Mouse (Mus musculus) adrenal gland, postnatal 36 days (tissue): ENCODE results near the gene Stag1. TPM values are rescaled to one million over a fixed set of nuclear protein-coding genes. Genes with fewer than 3 reads are reported as not detected.
A peak's percentile ranks its signal among the peaks of the same experiment; 100 is the strongest.

Experiments
- DNase-seq, 2 experiments: peaks; one replicate each; pipeline ENCODE4 v3.0.0; 2021; ENCODE audit warnings: mixed read lengths in 1 of 2
- long read RNA-seq, 2 experiments: library from polyadenylated mRNA; stranded (forward); transcript quantifications; one replicate each; pipeline ENCODE4 v2.0.0; 2021; ENCODE audit warnings: borderline sequencing depth in 2 of 2
- total RNA-seq, 2 experiments: library from RNA; stranded (reverse); gene quantifications; 2 replicates each; pipeline ENCODE4 v1.2.3; 2021

Stag1 gene
- 10 to 100 TPM; 36.0 to 43.8 TPM for total RNA-seq
- long read RNA-seq, experiment 1, partial matches to known transcripts: 1 of 8 reads
- long read RNA-seq, experiment 1, other reads (novel, unspliced or antisense): 5 of 8 reads
- long read RNA-seq, experiment 2, partial matches to known transcripts: 2 of 6 reads
- long read RNA-seq, experiment 2, other reads (novel, unspliced or antisense): 3 of 6 reads

DNA sequence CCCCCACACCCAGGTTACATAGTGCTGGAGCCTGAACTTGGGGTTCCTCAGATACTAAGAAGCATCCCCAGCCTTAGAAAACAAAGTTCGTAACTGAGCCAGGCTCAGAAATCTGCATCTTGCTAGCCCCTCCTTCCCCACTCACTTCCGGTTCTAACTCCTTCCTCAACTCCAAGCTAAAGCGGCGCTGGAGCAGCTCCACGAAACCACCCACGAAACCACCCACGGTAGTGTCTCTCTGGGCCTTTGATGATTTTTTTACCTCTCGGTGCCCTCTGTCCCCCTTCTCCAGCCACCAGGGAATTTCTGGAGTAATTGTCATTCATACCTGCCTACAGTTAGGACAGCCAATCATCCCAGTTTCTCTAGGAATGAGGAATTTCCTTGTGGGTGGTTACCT, at the start of gene Stag1:
TSS of gene Stag1 (plus strand) at position 253 of the 400 bp plus-strand sequence.
- no peak for DNase-seq

DNA sequence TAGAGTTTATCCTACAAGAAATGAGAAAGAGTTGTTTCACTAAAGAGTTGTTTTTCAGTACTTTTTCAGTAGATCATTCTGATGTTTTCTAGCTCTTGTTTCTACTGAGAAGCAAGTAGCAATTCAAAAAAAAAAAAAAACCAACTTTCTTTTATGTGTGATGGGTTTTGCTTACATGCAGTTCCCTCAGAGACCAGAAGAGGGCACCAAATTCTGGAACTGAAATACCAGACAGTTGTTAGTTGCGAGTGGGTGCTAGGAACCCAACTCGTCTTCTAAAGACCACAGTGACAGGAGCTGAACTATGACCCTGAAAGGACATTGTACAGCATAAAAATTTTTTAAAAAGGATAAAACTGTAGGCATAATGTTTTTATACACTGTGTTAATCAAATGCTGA, 49.3 kb upstream of the Stag1 start:
- no peak for DNase-seq

DNA sequence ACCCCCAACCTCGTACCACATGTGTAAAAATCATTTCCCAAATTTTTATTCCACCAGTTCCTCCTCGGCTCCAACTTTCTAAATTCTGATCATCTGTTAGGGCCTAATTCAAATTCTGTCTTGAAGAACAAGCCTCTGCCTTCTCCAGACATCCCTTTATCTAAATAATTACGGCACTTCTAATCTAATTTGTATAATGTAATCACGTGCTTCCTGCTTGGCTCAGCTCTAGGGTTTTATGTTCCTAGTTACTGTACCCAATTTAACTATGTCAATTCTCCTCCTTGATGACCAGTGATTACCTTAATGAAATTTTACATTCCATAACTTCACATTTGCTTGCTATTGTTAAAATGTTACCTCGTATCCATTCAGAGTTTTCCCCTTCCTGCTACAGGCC, 41.9 kb upstream of the Stag1 start:
- DNase-seq: no peak

DNA sequence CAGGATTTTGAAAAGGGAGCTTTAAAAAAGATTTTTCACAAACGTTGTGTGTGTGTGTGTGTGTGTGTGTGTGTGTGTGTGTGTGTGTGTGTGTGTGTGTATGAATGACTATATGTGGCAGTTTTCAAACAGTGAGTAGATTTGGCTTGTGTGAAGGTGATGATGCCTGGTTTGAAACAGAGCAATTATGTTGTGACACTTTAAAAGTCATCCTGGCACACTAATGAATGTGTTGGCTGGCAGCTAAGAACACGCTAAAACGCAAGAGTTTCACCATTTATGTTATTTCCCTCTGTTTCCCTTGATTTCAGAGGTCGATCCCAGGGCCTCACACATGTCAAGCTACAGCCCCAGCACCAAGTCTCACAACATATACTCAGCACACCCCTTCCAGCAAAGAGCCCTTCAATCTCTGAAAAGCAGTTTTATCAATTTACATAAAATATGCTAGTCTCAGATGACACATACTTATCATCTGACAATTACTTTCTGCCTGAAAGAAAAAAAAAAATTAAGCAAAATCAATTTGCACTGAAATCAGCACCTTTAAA, 39.5 kb upstream of the Stag1 start:
- no peak for DNase-seq

DNA sequence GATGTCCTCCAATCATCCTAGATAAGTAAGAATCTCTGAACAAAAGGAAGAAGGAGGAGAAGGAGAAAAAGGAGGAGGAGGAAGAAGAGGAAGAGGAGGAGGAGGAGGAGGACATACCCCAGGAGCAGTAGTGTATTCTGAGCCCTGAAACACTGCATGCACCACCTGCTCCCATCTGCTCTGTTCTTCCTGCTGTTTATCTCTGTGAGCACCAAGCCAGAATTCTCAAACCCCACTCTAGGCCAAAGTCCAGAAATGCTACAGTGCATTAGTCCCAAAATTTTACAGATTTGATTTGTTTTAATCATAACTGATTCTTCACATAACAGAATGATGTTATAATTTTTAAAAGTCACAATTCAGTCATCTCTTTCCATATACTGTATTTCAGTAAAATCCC, 38.6 kb upstream of the Stag1 start:
- no peak for DNase-seq

DNA sequence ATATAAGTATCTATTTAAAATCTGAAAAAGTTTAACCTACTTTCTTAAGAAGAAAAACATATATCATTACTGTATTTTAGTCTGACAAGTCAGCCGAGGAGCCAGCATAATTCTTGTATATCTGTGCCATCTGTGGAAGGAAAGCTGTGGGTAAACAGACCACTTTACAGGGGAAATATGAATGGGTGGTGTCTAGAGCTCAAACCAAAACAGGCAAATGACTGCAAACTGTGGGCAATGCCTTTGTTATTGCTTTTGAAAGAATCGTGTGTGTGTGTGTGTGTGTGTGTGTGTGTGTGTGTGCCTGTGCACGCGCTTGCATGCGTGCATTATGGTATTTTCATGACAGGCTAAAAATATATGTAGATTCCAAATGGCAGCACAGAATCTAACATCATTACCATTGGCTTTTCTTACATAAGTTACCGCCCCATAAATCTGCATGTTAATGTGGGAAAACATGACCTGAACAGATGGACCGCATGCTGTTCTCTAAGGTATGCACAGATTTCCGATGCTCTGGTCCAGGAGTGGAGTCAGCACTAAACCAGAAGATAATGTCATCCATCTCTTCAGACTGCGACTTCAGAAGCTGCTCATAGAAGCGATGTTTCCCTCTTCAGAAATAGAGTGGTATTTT, 37.2 kb upstream of the Stag1 start:
- no peak for DNase-seq

DNA sequence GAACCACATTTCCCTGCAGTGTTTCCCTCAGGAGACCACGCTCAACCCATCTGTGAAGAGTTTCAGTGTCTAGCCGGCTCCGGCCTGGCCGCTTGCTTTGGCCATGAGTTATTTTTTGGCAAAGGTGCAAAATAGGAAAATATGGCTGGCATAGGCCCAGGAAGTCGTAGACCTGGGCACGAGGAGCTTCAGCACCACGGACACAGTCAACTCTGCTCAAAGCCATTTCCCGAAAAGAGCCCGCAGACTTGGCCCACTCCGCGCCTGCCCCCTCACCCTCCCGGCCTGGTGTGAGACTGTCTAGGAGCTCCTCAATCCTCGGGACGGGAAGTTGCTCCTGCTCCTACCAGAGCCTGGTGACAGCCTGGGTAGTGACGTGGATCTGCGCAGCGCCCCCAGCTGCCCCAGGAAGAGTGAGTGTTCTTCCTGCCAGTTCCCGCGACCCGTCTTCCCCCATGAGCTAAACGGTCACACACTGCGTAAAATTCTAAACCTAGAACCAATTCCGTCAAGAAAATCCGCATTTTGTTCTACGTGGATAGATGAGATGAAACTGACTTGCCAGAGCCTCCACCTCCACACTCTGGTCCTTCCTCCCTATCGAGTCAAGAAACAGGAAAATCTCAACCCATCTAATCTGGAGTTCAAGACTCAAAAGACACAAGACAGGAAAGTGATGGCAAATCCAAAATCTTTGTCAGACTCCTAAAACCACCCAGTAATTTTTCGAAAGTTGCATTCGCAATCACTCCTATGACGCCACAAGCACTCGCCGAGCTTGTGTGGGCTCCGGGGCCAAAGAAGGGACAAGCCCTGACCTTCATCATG, 27.6 kb upstream of the Stag1 start:
- peak; percentile 70 to 76 for DNase-seq

DNA sequence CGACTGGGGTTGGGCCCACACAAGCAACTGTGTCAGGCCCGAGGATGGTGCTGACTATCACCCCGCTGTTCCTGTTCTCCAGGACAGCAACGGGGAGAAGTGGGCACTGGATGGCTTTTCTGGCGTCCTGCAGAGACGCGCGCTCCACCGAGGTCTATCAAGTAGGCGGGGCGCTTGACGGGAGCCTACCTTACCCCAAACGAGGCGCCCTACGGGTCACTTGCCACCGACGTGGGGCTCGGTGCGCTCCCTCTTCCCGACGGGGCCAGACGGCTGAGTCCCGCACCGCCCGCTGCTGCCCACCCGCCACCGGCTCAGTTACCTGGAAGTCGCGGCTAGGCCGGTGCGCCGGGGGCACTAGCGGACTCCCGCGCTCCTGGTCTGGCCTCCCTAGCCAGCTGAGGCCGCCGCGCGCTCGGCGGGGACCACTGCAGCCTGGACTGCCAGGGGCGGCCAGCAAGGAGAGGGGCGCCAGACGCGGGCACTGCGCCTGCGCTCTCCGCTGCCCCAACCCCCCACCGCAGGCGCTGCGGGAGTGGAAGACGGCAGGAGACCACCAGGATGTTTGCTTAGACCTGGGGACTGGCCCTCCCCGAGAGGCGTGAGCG, 26.9 kb upstream of the Stag1 start, which contains the start of gene Slc35g2:
TSS of gene Slc35g2 (minus strand) at position 465 of the 608 bp plus-strand sequence.
- DNase-seq: peak; percentile 42 to 61

DNA sequence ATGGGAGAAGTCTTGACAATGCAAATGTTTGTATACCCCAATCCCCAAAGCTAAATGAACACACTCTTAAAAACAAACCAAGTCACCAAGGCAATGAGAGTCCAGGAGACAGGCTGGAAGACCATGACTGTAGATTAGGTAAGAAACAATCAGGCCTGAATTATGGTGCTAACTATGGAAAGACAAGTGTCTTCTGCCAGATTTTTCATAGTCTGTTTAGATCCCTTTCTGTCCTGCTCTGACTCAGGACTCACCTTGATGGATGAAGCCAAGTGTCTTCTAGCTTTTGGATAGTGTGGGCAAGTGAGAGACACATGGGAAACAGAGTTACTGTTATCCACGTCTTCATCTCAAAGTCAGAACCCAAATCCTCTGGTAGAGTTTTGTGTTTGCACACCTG, 26.1 kb upstream of the Stag1 start:
- no peak for DNase-seq

DNA sequence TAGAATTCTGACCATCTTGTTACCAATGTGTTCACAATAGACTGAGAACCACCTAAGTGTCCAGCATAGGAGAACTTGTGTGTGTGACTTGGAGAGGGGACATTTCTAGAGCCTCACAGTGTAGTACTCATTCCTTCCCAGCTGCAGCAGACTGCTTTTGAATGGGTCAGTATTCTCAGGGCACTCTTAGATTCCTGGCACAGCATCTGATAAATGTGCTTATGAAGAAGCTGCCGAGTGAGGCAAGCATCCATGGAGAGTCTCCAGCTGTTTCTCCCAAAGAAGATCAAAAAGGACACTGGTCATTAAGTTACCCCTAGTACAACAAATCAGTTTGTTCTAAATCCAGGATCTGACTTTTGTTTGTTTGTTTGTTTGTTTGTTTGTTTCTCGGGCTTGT, 24.3 kb upstream of the Stag1 start:
- no peak for DNase-seq

DNA sequence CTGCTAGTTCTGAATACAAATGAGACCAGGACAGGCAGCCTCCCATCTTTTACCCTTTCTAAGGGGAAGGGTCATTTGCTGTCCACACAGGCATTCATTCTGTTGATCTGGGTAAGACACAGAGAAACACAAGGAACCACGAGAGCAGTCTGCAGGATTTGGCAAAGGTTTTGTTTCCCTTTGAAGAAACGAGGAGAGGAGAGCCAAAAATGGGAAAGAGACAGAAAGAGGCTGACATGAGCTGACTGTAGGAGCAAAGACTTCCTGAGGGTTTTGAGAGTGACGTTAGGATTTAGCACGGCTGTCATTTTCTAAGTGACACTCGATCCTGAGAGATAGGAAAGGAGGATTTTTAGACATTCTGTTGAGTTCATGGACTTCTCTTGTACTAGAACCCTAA, 23.7 kb upstream of the Stag1 start:
- DNase-seq: no peak

DNA sequence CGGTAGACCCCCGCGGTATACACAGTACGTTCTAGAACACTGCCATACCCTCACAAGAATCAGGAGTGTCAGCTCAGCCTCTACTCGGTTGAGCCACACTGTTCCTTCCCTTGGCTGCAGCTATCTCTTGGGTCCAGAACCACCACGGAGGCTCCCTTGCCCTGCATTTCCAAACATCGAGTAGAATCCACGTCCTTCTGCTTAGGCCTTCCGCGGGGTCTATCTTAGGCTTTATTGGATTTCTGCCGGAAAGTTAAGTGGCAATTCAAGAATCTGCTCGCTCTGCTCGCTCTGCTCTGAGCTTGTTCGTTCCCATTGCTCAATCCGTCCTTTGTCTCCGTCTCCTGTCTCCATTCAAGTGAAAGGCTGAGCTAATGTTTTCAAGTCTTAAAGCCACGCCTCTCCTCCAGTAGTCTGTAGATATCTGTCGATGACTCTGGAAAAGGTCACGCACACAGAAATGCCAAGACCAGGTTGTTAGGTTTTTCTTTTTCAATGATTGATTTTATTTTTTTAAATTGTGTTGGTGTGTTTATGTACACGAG, 17.3 kb upstream of the Stag1 start:
- no peak for DNase-seq

DNA sequence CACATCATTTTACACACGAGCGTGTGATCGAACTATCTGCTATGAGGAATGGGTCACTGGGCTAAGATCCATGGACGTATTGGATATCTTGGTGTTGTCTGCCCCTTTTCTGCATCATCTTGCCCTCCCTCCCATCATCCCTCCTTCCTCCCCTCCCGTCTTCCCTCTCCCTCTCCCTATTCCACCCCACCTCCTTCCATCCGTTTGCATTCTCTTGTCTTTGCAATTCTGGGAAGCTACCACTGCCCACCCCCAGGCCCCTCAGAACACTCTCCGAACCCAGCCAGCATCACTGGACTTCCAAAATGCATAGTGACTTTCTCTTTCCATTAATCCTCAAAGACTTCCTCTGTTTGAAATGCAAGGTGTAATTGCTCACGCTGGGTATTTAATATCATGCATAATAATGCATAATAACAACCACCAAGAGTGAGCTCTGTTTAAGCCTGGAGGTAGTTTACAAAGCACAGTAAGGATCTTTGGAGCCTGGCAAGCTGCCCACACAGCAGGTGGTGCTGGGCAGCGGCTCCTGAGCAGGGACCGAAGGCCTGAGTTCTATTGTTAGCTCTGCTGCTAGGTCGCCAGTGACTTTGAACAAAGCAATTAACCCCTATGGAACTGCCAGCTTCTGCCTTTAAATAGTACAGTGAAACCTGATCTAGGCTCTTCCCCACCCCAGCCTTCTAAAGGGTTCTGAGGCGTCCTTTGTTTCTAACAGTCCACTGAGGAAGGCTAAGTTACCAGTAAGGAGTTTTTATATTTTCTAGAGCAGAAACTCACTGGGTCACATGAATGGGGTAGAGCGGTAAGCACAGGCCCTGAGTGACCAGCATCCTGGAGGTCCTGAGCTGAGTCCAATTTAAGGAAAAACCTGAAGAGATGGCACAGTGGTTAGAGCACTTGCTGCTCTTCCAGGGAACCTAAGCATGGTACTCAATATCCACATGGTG, 15.8 kb upstream of the Stag1 start:
- DNase-seq: peak; percentile 3 to 45

DNA sequence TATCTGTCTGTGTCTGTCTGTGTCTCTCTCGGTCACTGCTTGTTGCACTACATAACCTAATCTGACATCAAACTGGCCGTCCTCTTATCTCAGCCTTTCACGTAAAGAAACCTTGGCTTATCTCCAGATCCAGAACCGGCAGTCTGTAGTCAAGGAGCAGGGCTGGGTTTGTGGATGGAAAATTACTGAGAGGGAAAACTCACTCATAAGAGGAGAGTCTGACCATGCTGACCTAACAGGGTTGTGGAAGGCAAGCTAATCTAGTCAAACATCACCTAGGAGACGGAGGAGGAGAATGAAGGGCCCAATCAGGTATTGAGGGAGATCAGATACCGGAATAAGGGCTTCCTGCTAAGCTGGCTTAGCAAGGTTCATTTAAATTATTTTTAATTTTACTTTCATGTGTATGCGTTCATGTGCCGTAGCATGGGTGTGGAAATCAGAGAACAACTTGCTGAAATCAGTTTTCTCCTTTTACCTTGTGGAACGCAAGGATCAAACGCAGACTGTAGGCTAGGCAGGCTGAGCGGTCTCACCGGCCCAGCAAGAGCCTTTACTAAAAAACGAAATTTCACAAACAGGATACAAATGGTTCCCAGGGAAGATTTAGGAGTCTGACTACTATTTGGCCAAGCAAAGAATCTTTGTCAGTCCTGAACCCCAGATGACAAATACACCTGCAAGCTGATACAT, 14.6 kb upstream of the Stag1 start:
- peak; percentile 40 to 50 for DNase-seq

DNA sequence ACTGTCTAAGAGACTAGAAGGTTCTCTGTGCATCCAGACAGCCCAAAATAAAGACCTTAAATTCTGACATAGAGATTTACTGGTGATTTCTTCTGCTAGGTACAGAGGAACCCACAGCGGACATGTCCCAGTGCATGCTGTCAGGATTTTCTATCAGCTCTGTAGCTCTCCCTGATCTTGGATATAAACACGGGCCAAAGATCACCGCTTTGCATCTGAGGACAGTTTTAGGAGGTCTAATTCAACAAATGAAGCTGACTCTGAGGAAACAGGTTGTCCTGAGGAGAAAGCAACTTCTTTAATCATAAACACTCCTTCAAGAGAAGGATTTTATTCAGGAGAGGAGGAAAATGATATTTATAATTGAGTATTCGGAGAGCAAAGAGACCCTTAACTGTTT, 13.6 kb upstream of the Stag1 start:
- no peak for DNase-seq

DNA sequence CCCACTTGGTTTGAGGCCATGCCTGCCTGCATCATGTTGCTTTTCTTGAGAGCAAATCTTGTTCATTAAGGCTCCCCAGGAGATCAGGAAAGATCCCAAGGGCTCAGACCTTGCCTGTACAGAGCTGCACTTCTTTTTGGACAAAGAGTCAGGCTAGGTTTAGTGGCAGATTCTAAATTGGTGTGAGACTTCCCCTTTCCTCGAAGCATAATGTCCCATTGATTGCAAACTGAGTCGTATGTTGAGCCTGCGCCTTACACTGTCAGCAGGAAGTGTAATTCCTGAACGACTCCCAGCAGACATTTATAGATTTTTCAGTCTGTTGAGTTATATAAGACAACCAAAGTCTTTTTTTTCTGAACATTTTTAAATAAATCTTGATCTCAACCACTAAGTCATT, 7.1 kb upstream of the Stag1 start:
- DNase-seq: no peak

DNA sequence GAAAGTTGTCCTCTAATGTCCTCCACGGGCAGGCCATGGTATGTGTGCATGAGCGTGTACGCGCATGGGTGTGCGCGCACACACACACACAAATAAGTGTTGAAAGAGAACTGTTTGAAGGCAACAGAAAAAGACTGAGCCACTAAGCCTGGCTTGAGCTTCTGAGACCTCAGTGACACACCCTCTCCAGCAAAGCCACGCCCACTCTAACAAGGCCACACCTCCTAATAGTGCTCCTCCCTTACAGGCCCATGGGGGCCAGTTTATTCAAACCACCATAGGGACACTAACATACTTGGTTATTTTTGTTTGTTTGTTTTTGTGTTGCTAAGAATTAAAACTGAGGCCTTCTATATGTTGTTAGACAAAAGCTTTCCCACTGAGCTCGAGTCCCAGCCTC, 1.3 kb upstream of the Stag1 start:
- DNase-seq: no peak

DNA sequence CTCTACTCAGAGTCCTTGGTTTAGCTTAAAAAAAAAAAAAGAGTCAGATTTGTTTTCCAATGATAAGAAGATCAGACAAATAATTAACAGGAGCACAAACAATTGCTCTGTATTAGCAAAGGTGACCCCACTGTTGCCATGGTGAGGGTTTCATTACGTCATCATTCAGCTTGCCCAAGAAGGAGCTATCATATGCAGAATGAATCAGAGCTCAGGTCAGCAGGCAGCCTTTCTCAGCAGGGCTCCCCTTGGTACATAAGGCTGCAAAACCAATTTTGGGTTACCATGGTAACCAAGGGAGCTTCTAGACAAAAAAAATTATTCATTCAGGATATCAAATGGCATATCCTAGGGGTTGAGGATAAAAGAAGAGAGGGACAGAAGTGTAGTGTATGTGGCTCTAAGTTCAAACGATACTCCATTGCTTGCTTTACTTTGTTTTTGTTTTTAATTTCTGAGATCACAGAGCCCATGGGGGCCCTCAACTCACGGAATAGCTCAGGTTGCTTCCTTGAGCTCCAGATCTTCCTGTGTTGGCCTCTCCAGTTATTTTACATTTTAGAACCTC, 2.2 kb downstream of the Stag1 start:
- peak; percentile 34 to 52 for DNase-seq

DNA sequence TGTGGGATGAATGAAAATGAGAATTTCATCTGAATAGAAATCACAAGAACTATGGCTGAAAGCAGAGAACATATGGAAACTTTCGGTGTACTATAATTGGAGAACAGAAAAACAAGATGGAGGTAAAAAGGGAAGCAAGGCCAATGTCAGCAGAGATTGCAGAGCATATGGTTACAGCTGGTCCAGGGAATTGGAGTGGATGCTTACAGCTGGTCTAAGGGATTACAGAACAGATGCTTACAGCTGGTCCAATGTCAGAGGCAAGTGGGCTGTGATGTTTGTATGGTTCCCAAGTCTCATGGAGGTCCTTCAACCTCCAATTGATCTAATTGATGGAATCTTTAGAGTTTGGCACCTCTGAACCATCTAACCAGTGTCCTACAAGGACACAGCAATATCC, 4.5 kb downstream of the Stag1 start:
- DNase-seq: no peak

DNA sequence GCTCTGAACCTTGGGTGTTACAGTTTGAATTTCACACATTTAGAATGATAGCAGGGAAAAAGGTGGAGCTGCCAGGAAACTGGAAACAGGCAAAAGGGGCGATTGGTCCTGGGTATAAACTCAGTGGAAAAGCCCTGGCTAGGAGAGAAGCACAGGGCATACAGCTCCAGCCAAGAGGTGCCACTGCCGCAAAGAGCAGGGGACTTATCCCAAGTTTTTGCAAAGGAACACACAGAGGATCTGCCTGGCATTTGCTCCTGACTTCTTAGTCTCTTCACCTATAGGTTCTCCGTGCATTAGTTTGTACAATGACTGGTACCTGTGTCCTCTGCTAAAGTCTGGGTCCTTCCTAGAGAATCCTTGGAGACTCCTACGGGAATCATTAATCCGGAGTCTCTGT, 5.6 kb downstream of the Stag1 start:
- no peak for DNase-seq
